Mouse (Mus musculus) c-Kit-positive CD71-positive TER-119-positive erythroid progenitor cells, embryonic 14.5 days (primary cell): ENCODE measurements at regions not wholly inside any gene's neighbourhood (a gene's known extent, or its start where the extent isn't known, plus 50 kb on each side); places are given as distances from the start of the nearest gene placed in this dataset.

Source experiments
- DNase-seq: peaks from one replicate; pipeline ENCODE4 v3.0.0-alpha.2; 2013; ENCODE audit warnings: low spot score

GRCm38 (mm10) chr4:54045258-54046029, 219.6 kb downstream of the Tmem38b start:
- DNase-seq, result no peak

GRCm38 (mm10) chr4:54064331-54064730, 238.5 kb downstream of the Tmem38b start:
- no peak for DNase-seq

GRCm38 (mm10) chr4:54071951-54072350, 246.1 kb downstream of the Tmem38b start:
- no peak for DNase-seq

GRCm38 (mm10) chr4:54072482-54072881, 246.6 kb downstream of the Tmem38b start:
- DNase-seq, result no peak

- DNase-seq, result no peak
Measured at GRCm38 (mm10) chr4:54072932-54073331, 247.1 kb downstream of the Tmem38b start.

GRCm38 (mm10) chr4:54073483-54073882, 247.6 kb downstream of the Tmem38b start:
- DNase-seq, result no peak

GRCm38 (mm10) chr4:54074226-54074625, 248.4 kb downstream of the Tmem38b start:
- DNase-seq, result no peak

- DNase-seq, result no peak
Measured at GRCm38 (mm10) chr4:54080526-54080925, 254.7 kb downstream of the Tmem38b start.

GRCm38 (mm10) chr4:54081411-54081810, 255.6 kb downstream of the Tmem38b start:
- DNase-seq, result no peak

- DNase-seq, result no peak
Measured at GRCm38 (mm10) chr4:54084747-54085146, 258.9 kb downstream of the Tmem38b start.

GRCm38 (mm10) chr4:54094285-54094997, 268.6 kb downstream of the Tmem38b start:
- DNase-seq, result no peak

- no peak for DNase-seq
Measured at GRCm38 (mm10) chr4:54095200-54095930, 269.5 kb downstream of the Tmem38b start.

GRCm38 (mm10) chr4:54097543-54097942, 271.7 kb downstream of the Tmem38b start:
- no peak for DNase-seq

GRCm38 (mm10) chr4:54100282-54100681, 274.4 kb downstream of the Tmem38b start:
- DNase-seq, result no peak

- DNase-seq, result no peak
Measured at GRCm38 (mm10) chr4:54106976-54107375, 281.1 kb downstream of the Tmem38b start.

- no peak for DNase-seq
Measured at GRCm38 (mm10) chr4:54116310-54116709, 290.5 kb downstream of the Tmem38b start.

GRCm38 (mm10) chr4:54118179-54118846, 292.5 kb downstream of the Tmem38b start:
- DNase-seq, result no peak

- no peak for DNase-seq
Measured at GRCm38 (mm10) chr4:54128717-54129698, 303.2 kb downstream of the Tmem38b start.

GRCm38 (mm10) chr4:54156146-54156545, 330.3 kb downstream of the Tmem38b start:
- DNase-seq, result no peak

- no peak for DNase-seq
Measured at GRCm38 (mm10) chr4:54161337-54161993, 335.6 kb downstream of the Tmem38b start.
